Mouse (Mus musculus) lung, embryonic 15.5 days (tissue): ENCODE results near the gene Spock1. TPM values are rescaled to one million over a fixed set of nuclear protein-coding genes. Genes with fewer than 3 reads are reported as not detected.
"Not testable (repeated sequence)": the region's sequence is repeated elsewhere in the genome, so short reads cannot be mapped to it uniquely, and the experiment has no call there.

ENCODE experiments used
- ATAC-seq: fragments of 200-750 bp; cut with Nextera tagmentation; 2 replicates; pipeline ENCODE4 v1.8.0; 2017; ENCODE audit warnings: moderate number of reproducible peaks, borderline replicate concordance; ENCODE audit not compliant: low FRiP score, low TSS enrichment; ENCODE audit errors: extremely low read depth
- H3K27ac ChIP-seq: fragments of 300-500 bp; sonication (generic); 2 replicates; pipeline ENCODE4 v1.5.1; 2015; ENCODE audit warnings: moderate library complexity, mild to moderate bottlenecking, inconsistent platforms
- H3K27me3 ChIP-seq: fragments of 300-500 bp; sonication (generic); 2 replicates; pipeline ENCODE4 v1.6.1; 2015; ENCODE audit warnings: inconsistent platforms
- H3K36me3 ChIP-seq: fragments of 300-500 bp; sonication (generic); 2 replicates; pipeline ENCODE4 v1.6.1; 2015; ENCODE audit warnings: inconsistent platforms
- H3K4me1 ChIP-seq: fragments of 300-500 bp; sonication (generic); 2 replicates; pipeline ENCODE4 v1.6.1; 2015; ENCODE audit warnings: inconsistent platforms
- H3K4me2 ChIP-seq: fragments of 300-500 bp; sonication (generic); 2 replicates; pipeline ENCODE4 v1.6.1; 2015; ENCODE audit warnings: inconsistent platforms, mild to moderate bottlenecking, moderate library complexity
- H3K4me3 ChIP-seq: fragments of 300-500 bp; sonication (generic); 2 replicates; pipeline ENCODE4 v1.5.1; 2015; ENCODE audit warnings: mild to moderate bottlenecking, inconsistent platforms
- H3K9ac ChIP-seq: fragments of 300-500 bp; sonication (generic); 2 replicates; pipeline ENCODE4 v1.6.1; 2015; ENCODE audit warnings: inconsistent platforms
- H3K9me3 ChIP-seq: fragments of 300-500 bp; sonication (generic); 2 replicates; pipeline ENCODE4 v1.6.1; 2016; ENCODE audit warnings: inconsistent platforms
- WGBS: fragments of 180-500 bp; shearing (Covaris S2); methylation state at CpG from one replicate; pipeline ENCODE4 v1.1.7; 2015; 5-methylcytosine and 5-hydroxymethylcytosine counted together
- polyA plus RNA-seq: library from polyadenylated mRNA; unstranded; fragments of >200 nt; fragmentation: Nextera tagmentation; extraction: Ambion mirVana; gene quantifications from 2 replicates; pipeline ENCODE4 v1.2.1, GENCODE M21; 2015

Gene Spock1
- polyA plus RNA-seq, 1 experiment from 2014 or later: 0.32 TPM

GRCm38 (mm10) chr13:57611326-57612171 is 296.6 kb downstream of the Spock1 start:
- 66% methylated on average over 11 of the region's 11 CpGs for WGBS
- Histone ChIP-seq H3K9ac (no peak overlapping the region), H3K27ac (no peak overlapping the region), H3K27me3 (no peaks in the 10 kb centered on the region), H3K9me3 (no peaks in the 10 kb centered on the region), H3K36me3 (no peaks in the 10 kb centered on the region), H3K4me2 (no peak overlapping the region), H3K4me1 (no peaks in the 10 kb centered on the region), H3K4me3 (no peak overlapping the region)
- no peak for ATAC-seq

- H3K36me3 ChIP-seq: no peaks in the 10 kb centered on the region
- no peak overlapping the region for H3K4me2 ChIP-seq
- WGBS: 73% methylated on average over 7 of the region's 7 CpGs
- ATAC-seq: no peak
- no peaks in the 10 kb centered on the region for H3K9me3 ChIP-seq
- no peak overlapping the region for H3K9ac ChIP-seq
- H3K4me3 ChIP-seq: no peak overlapping the region
- H3K27me3 ChIP-seq: no peaks in the 10 kb centered on the region
- no peak overlapping the region for H3K27ac ChIP-seq
- H3K4me1 ChIP-seq: no peaks in the 10 kb centered on the region
These were observed 298.2 kb downstream of the Spock1 start for GRCm38 (mm10) chr13:57609946-57610345.

- no peak for ATAC-seq
- H3K4me1 ChIP-seq: no peaks in the 10 kb centered on the region
- H3K36me3 ChIP-seq: no peaks in the 10 kb centered on the region
- no peaks in the 10 kb centered on the region for H3K27me3 ChIP-seq
- H3K4me3 ChIP-seq: no peak overlapping the region
- H3K4me2 ChIP-seq: no peak overlapping the region
- no peaks in the 10 kb centered on the region for H3K9me3 ChIP-seq
- no peak overlapping the region for H3K9ac ChIP-seq
- H3K27ac ChIP-seq: no peak overlapping the region
- 66% methylated on average over 3 of the region's 3 CpGs for WGBS
These were observed 303.7 kb downstream of the Spock1 start for GRCm38 (mm10) chr13:57604437-57604836.

- Histone ChIP-seq H3K4me1 (no peaks in the 10 kb centered on the region), H3K4me3 (no peak overlapping the region), H3K9me3 (no peaks in the 10 kb centered on the region), H3K4me2 (no peak overlapping the region), H3K27me3 (no peaks in the 10 kb centered on the region), H3K27ac (no peak overlapping the region), H3K9ac (no peak overlapping the region), H3K36me3 (no peaks in the 10 kb centered on the region)
- WGBS: 77% methylated on average over 8 of the region's 8 CpGs
- no peak for ATAC-seq
These were observed 304.9 kb downstream of the Spock1 start for GRCm38 (mm10) chr13:57603226-57603625.

GRCm38 (mm10) chr13:57595761-57596051 is 312.4 kb downstream of the Spock1 start:
- 90% methylated on average over 6 of the region's 6 CpGs for WGBS

GRCm38 (mm10) chr13:57595032-57595760 is 312.9 kb downstream of the Spock1 start:
- no peak for ATAC-seq
- WGBS: 61% methylated on average over 15 of the region's 15 CpGs
- H3K9me3 ChIP-seq: no peaks in the 10 kb centered on the region

More at GRCm38 (mm10) chr13:57595761-57596051, 312.4 kb downstream of the Spock1 start:
- Histone ChIP-seq H3K9ac (no peak overlapping the region), H3K9me3 (no peaks in the 10 kb centered on the region), H3K4me1 (no peaks in the 10 kb centered on the region), H3K27me3 (no peaks in the 10 kb centered on the region), H3K4me2 (no peak overlapping the region), H3K4me3 (no peak overlapping the region), H3K27ac (no peak overlapping the region), H3K36me3 (no peaks in the 10 kb centered on the region)
- no peak for ATAC-seq

GRCm38 (mm10) chr13:57589338-57589914 is 318.7 kb downstream of the Spock1 start:
- not testable (repeated sequence) for H3K9me3 ChIP-seq, H3K4me1 ChIP-seq, H3K36me3 ChIP-seq, H3K4me3 ChIP-seq, H3K9ac ChIP-seq, H3K27ac ChIP-seq, H3K4me2 ChIP-seq, ATAC-seq, H3K27me3 ChIP-seq
- 81% methylated on average over 4 of the region's 4 CpGs for WGBS

More at GRCm38 (mm10) chr13:57595032-57595760, 312.9 kb downstream of the Spock1 start:
- H3K27me3 ChIP-seq: no peaks in the 10 kb centered on the region
- no peak overlapping the region for H3K4me3 ChIP-seq
- no peaks in the 10 kb centered on the region for H3K36me3 ChIP-seq
- H3K4me2 ChIP-seq: no peak overlapping the region
- H3K4me1 ChIP-seq: no peaks in the 10 kb centered on the region
- no peak overlapping the region for H3K9ac ChIP-seq
- no peak overlapping the region for H3K27ac ChIP-seq

GRCm38 (mm10) chr13:57588558-57589273 is 319.4 kb downstream of the Spock1 start:
- no peak overlapping the region for H3K27ac ChIP-seq
- 0 out of 2 replicates have a peak, but pooled peaks cover 4% of the 10 kb centered on the region for H3K4me1 ChIP-seq
- H3K9me3 ChIP-seq: no peaks in the 10 kb centered on the region
- H3K9ac ChIP-seq: no peak overlapping the region
- H3K36me3 ChIP-seq: no peaks in the 10 kb centered on the region
- H3K4me3 ChIP-seq: no peak overlapping the region
- 64% methylated on average over 10 of the region's 10 CpGs for WGBS
- no peak for ATAC-seq
- no peak overlapping the region for H3K4me2 ChIP-seq
- no peaks in the 10 kb centered on the region for H3K27me3 ChIP-seq

GRCm38 (mm10) chr13:57585131-57585530 is 323.0 kb downstream of the Spock1 start:
- ATAC-seq: no peak
- 33% methylated on average over 3 of the region's 3 CpGs for WGBS
- Histone ChIP-seq H3K4me3 (no peak overlapping the region), H3K9ac (no peak overlapping the region), H3K4me2 (no peak overlapping the region), H3K4me1 (0 out of 2 replicates have a peak, but pooled peaks cover 4% of the 10 kb centered on the region), H3K9me3 (no peaks in the 10 kb centered on the region), H3K27me3 (no peaks in the 10 kb centered on the region), H3K27ac (no peak overlapping the region), H3K36me3 (no peaks in the 10 kb centered on the region)

GRCm38 (mm10) chr13:57582314-57582976 is 325.7 kb downstream of the Spock1 start:
- Histone ChIP-seq H3K27ac (no peak overlapping the region), H3K4me2 (no peak overlapping the region), H3K36me3 (no peaks in the 10 kb centered on the region), H3K9ac (no peak overlapping the region), H3K27me3 (no peaks in the 10 kb centered on the region), H3K4me3 (no peak overlapping the region), H3K9me3 (no peaks in the 10 kb centered on the region), H3K4me1 (0 out of 2 replicates have a peak, but pooled peaks cover 4% of the 10 kb centered on the region)
- ATAC-seq: no peak
- WGBS: 80% methylated on average over 12 of the region's 12 CpGs

- no peaks in the 10 kb centered on the region for H3K27me3 ChIP-seq
- H3K9me3 ChIP-seq: no peaks in the 10 kb centered on the region
- no peak overlapping the region for H3K4me2 ChIP-seq
- H3K9ac ChIP-seq: no peak overlapping the region
- ATAC-seq: no peak; the same call in 1 of the 2 replicates
- 83% methylated on average over 5 of the region's 5 CpGs for WGBS
- H3K27ac ChIP-seq: no peak overlapping the region
- no peak overlapping the region for H3K4me3 ChIP-seq
- no peaks in the 10 kb centered on the region for H3K4me1 ChIP-seq
- H3K36me3 ChIP-seq: no peaks in the 10 kb centered on the region
These were observed 330.4 kb downstream of the Spock1 start for GRCm38 (mm10) chr13:57577541-57578244.
